ENCODE assay signal across 8 mouse cellular contexts in genomic region chr12:31654965-31655477, GRCm38 (mm10). TPM values are rescaled to one million over a fixed set of nuclear protein-coding genes. Genes with fewer than 3 reads are reported as not detected.
DNase-seq lines count a peak whose midpoint lies in the region; ATAC-seq lines count a peak whose summit lies in the region.

No protein-coding gene starts in this region.

- ATAC-seq in cerebellum, adult (ENCODE audit: insufficient number of reproducible peaks, low FRiP score, low TSS enrichment), result peak; percentile 71
- peak; percentile 73 for ATAC-seq in liver, embryonic 11.5 days (replicated peaks; ENCODE audit: low FRiP score)
- ATAC-seq in stomach, embryonic 16.5 days (ENCODE audit: insufficient read depth, low FRiP score), result peak; percentile 82

- peak overlapping the region; percentile 84 for H3K9ac ChIP-seq in liver, embryonic 11.5 days (ENCODE audit: low read depth, low read length)
- H3K9ac ChIP-seq in stomach, embryonic 16.5 days (ENCODE audit: low read length), result peak overlapping the region; percentile 85

- no peaks in the 10 kb centered on the region for H3K36me3 ChIP-seq in liver, embryonic 11.5 days (ENCODE audit: control insufficient read depth, insufficient read depth, low read length)
- no peaks in the 10 kb centered on the region for H3K36me3 ChIP-seq in stomach, embryonic 16.5 days (ENCODE audit: control insufficient read depth, insufficient read depth, low read length)

- 0 out of 2 replicates have a peak, but pooled peaks cover 3% of the 10 kb centered on the region for H3K4me1 ChIP-seq in liver, embryonic 11.5 days (replicated peaks; ENCODE audit: control insufficient read depth, insufficient read depth, low read length)
- peaks cover 6% of the 10 kb centered on the region for H3K4me1 ChIP-seq in stomach, embryonic 16.5 days (ENCODE audit: control insufficient read depth, insufficient read depth, low read length)

- H3K4me3 ChIP-seq in liver, embryonic 11.5 days (ENCODE audit: low read depth, low read length), result peak overlapping the region; percentile 90
- H3K4me3 ChIP-seq in stomach, embryonic 16.5 days (replicated peaks; ENCODE audit: low read length), result peak overlapping the region; percentile 73

- H3K9me3 ChIP-seq in liver, embryonic 11.5 days (ENCODE audit: control insufficient read depth, low read length), result no peaks in the 10 kb centered on the region
- H3K9me3 ChIP-seq in stomach, embryonic 16.5 days (replicated peaks; ENCODE audit: control insufficient read depth, low read length), result no peaks in the 10 kb centered on the region

- intact Hi-C loops in gastrocnemius, postnatal 14 days (cut with DNase I; ENCODE audit: low total_unique reads), result loop anchor here (10.0 kb wide), 1 partner anchor 150 kb away; no protein-coding TSS in a partner anchor

- H3K27ac ChIP-seq in liver, embryonic 11.5 days (ENCODE audit: low read depth, low read length), result peak overlapping the region; percentile 28
- H3K27ac ChIP-seq in stomach, embryonic 16.5 days (ENCODE audit: low read length), result peak overlapping the region; percentile 86

- peak overlapping the region; percentile 83 for H3K4me2 ChIP-seq in liver, embryonic 11.5 days
- H3K4me2 ChIP-seq in stomach, embryonic 16.5 days (ENCODE audit: low read depth, low read length), result peak overlapping the region; percentile 74

- H3K27me3 ChIP-seq in liver, embryonic 11.5 days (replicated peaks; ENCODE audit: control insufficient read depth, insufficient read depth, low read length), result no peaks in the 10 kb centered on the region
- H3K27me3 ChIP-seq in stomach, embryonic 16.5 days (ENCODE audit: control insufficient read depth, insufficient read depth, low read length), result no peaks in the 10 kb centered on the region

- no peak for DNase-seq in cerebellum, adult 9-10 months
- peak; percentile 17 for DNase-seq in urinary bladder, postnatal 10 days (ENCODE audit: low spot score)
- no peak for DNase-seq in urinary bladder, adult 18-20 months (ENCODE audit: low spot score in 2 of 2)
- DNase-seq in liver, embryonic 11.5 days (ENCODE audit: low spot score), result no peak
- DNase-seq in gastrocnemius, postnatal 14 days, result no peak
- DNase-seq in kidney, adult 9 months, result no peak

- under 1% methylated on average over 29 of the region's 29 CpGs for WGBS in liver, embryonic 11.5 days
- WGBS in stomach, embryonic 16.5 days, result under 1% methylated on average over 29 of the region's 29 CpGs

RNA-seq across cellular contexts. Expression of gene Cog5, which starts 0.4 kb away (rescaled TPM):
- polyA plus RNA-seq in liver, embryonic 11.5 days (2014; fragmentation: Nextera tagmentation; extraction: Ambion mirVana), result 23.3 and 25.6 TPM in 2 replicates
- 29.6 and 31.3 TPM in 2 replicates for polyA plus RNA-seq in stomach, embryonic 16.5 days (2015; fragmentation: Nextera tagmentation; extraction: Ambion mirVana)
- total RNA-seq in gastrocnemius, postnatal 14 days (2021), result 10 to 100 TPM; 20.1 to 22.6 TPM

RNA-seq across cellular contexts. Expression of gene Dus4l, which starts 0.4 kb away (rescaled TPM):
- polyA plus RNA-seq in liver, embryonic 11.5 days (2014; fragmentation: Nextera tagmentation; extraction: Ambion mirVana), result 11.5 and 13.1 TPM in 2 replicates
- polyA plus RNA-seq in stomach, embryonic 16.5 days (2015; fragmentation: Nextera tagmentation; extraction: Ambion mirVana), result 7.5 and 9.5 TPM in 2 replicates
- total RNA-seq in gastrocnemius, postnatal 14 days (2021), result 1 to 10 TPM; 3.0 to 4.8 TPM

RNA-seq across cellular contexts. Expression of gene Bcap29, which starts 20.6 kb away (rescaled TPM):
- polyA plus RNA-seq in liver, embryonic 11.5 days (2014; fragmentation: Nextera tagmentation; extraction: Ambion mirVana), result 67.9 and 69.0 TPM in 2 replicates
- 31.9 and 32.5 TPM in 2 replicates for polyA plus RNA-seq in stomach, embryonic 16.5 days (2015; fragmentation: Nextera tagmentation; extraction: Ambion mirVana)
- 10 to 100 TPM; 25.6 to 26.9 TPM for total RNA-seq in gastrocnemius, postnatal 14 days (2021)

RNA-seq across cellular contexts. Expression of gene Gpr22, which starts 58.7 kb away (rescaled TPM):
- 0.47 and 0.67 TPM in 2 replicates for polyA plus RNA-seq in liver, embryonic 11.5 days (2014; fragmentation: Nextera tagmentation; extraction: Ambion mirVana)
- 2.8 and 3.6 TPM in 2 replicates for polyA plus RNA-seq in stomach, embryonic 16.5 days (2015; fragmentation: Nextera tagmentation; extraction: Ambion mirVana)
- total RNA-seq in gastrocnemius, postnatal 14 days (2021), result not detected
